Mouse (Mus musculus): ENCODE measurements at regions not wholly inside any gene's neighbourhood (a gene's known extent, or its start where the extent isn't known, plus 50 kb on each side); places are given as distances from the start of the nearest gene placed in this dataset.

DNA sequence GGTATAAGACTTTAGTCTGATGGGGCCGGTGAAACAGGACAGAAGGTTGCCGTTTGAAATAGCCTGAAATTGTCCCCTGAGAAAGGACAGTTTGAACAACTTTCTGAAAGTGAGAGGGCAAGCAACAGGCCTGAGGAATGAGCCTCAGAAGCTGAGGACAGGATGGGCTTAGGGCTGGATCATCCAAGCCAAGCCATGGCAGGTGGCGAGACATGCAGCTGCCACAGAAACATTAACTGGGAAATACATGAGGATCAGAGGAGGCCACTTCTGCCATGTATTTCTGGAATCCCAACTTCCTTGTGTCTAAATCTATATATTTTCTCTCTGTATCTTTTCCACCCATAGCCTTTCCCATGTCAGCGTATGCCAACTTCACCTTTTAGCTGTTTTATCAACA is 491.5 kb upstream of the Adamts16 start:
- Histone ChIP-seq H3K36me3 (replicated peaks in 1 of 2; ENCODE audit: control insufficient read depth in 1 of 2, insufficient read depth in 1 of 2, low read length in 1 of 2) (no peaks in the 10 kb centered on the region), H3K9ac (ENCODE audit: insufficient read depth, low read depth) (no peak overlapping the region), H3K9me3 (replicated peaks; ENCODE audit: low read length) (peaks cover 12% of the 10 kb centered on the region), H3K27ac (ENCODE audit: insufficient read depth, low read depth) (no peak overlapping the region), H3K4me2 (ENCODE audit: insufficient read depth, low read depth, poor library complexity, severe bottlenecking) (no peak overlapping the region), H3K4me3 (replicated peaks in 1 of 3; ENCODE audit: low read depth in 2 of 3, low read length in 2 of 3, poor library complexity in 1 of 3) (no peak overlapping the region), H3K79me2 (replicated peaks; ENCODE audit: control insufficient read depth, extremely low read depth, insufficient read depth, poor library complexity, severe bottlenecking) (no peaks in the 10 kb centered on the region), H3K27me3 (replicated peaks) (no peaks in the 10 kb centered on the region), H3K4me1 (ENCODE audit: control insufficient read depth in 1 of 2, insufficient read depth in 2 of 2) (peaks cover 7 to 32% of the 10 kb centered on the region in 2 experiments)
- TF ChIP-seq PAX5 (IDR thresholded peaks at IDR 0.05; ENCODE audit: low read length), result no peak
- TF ChIP-seq TCF12 (IDR thresholded peaks at IDR 0.05; ENCODE audit: low read depth, low read length), result no peak
- no peak for TF ChIP-seq HCFC1 (IDR thresholded peaks at IDR 0.05; ENCODE audit: low read depth, low read length)
- TF ChIP-seq BHLHE40 (IDR thresholded peaks at IDR 0.05; ENCODE audit: low read depth, low read length), result no peak
- in situ Hi-C loops (cut with MboI; ENCODE audit: low pct_ligation_motif_present, low pct_unique_long_range_greater_than_20kb, low sequenced_read_pairs), result no loop called here
- dilution Hi-C loops (cut with MboI; ENCODE audit: extremely low pct_ligation_motif_present, extremely low pct_unique_long_range_greater_than_20kb, low sequenced_read_pairs), result no loop called here
- DNase-seq (ENCODE audit: extremely low read depth), result no peak

GRCm38 (mm10) chr13:71330321-71330720 is 488.7 kb upstream of the Adamts16 start:
- Histone ChIP-seq H3K4me3 (replicated peaks in 1 of 3; ENCODE audit: low read depth in 2 of 3, low read length in 2 of 3, poor library complexity in 1 of 3) (no peak overlapping the region), H3K27me3 (replicated peaks) (no peaks in the 10 kb centered on the region), H3K9ac (ENCODE audit: insufficient read depth, low read depth) (no peak overlapping the region), H3K79me2 (replicated peaks; ENCODE audit: control insufficient read depth, extremely low read depth, insufficient read depth, poor library complexity, severe bottlenecking) (no peaks in the 10 kb centered on the region), H3K36me3 (replicated peaks in 1 of 2; ENCODE audit: control insufficient read depth in 1 of 2, insufficient read depth in 1 of 2, low read length in 1 of 2) (no peaks in the 10 kb centered on the region), H3K27ac (ENCODE audit: insufficient read depth, low read depth) (no peak overlapping the region), H3K4me2 (ENCODE audit: insufficient read depth, low read depth, poor library complexity, severe bottlenecking) (no peak overlapping the region), H3K9me3 (replicated peaks; ENCODE audit: low read length) (peaks cover 25% of the 10 kb centered on the region), H3K4me1 (ENCODE audit: control insufficient read depth in 1 of 2, insufficient read depth in 2 of 2) (peaks cover 7 to 41% of the 10 kb centered on the region in 2 experiments)
- no peak for DNase-seq (ENCODE audit: extremely low read depth)
- dilution Hi-C loops (cut with MboI; ENCODE audit: extremely low pct_ligation_motif_present, extremely low pct_unique_long_range_greater_than_20kb, low sequenced_read_pairs), result no loop called here
- TF ChIP-seq JUND (conservative IDR thresholded peaks at IDR 0.05; ENCODE audit: low read depth, low read length) (no peak), RAD21 (IDR thresholded peaks at IDR 0.05; ENCODE audit: low read depth, low read length) (no peak), ZMIZ1 (IDR thresholded peaks at IDR 0.05; ENCODE audit: low read depth, low read length) (no peak), USF1 (IDR thresholded peaks at IDR 0.05; ENCODE audit: low read depth, low read length) (no peak), ZNF384 (IDR thresholded peaks at IDR 0.05; ENCODE audit: low read depth, low read length) (no peak), MAX (IDR thresholded peaks at IDR 0.05; ENCODE audit: low read length) (no peak), E2F4 (IDR thresholded peaks at IDR 0.05; ENCODE audit: insufficient replicate concordance, low read depth, low read length) (no peak), MYC (IDR thresholded peaks at IDR 0.05; ENCODE audit: low read depth, low read length) (no peak), MAFK (IDR thresholded peaks at IDR 0.05; ENCODE audit: insufficient replicate concordance, low read length) (no peak), TBP (conservative IDR thresholded peaks at IDR 0.05; ENCODE audit: low read depth, low read length) (no peak), ZKSCAN1 (IDR thresholded peaks at IDR 0.05; ENCODE audit: borderline replicate concordance, low read depth, low read length) (no peak), CHD2 (IDR thresholded peaks at IDR 0.05; ENCODE audit: low read length) (no peak), MAZ (IDR thresholded peaks at IDR 0.05; ENCODE audit: low read depth, low read length) (no peak), UBTF (IDR thresholded peaks at IDR 0.05; ENCODE audit: low read depth, low read length) (no peak), KAT2A (IDR thresholded peaks at IDR 0.05; ENCODE audit: insufficient replicate concordance, low read length) (no peak), HCFC1 (IDR thresholded peaks at IDR 0.05; ENCODE audit: low read depth, low read length) (no peak)
- in situ Hi-C loops (cut with MboI; ENCODE audit: low pct_ligation_motif_present, low pct_unique_long_range_greater_than_20kb, low sequenced_read_pairs), result no loop called here

Data from CH12.LX (cell line).